Mouse (Mus musculus): ENCODE measurements around the gene Rims4. TPM values are rescaled to one million over a fixed set of nuclear protein-coding genes. Genes with fewer than 3 reads are reported as not detected.

Rims4 gene
- polyA plus RNA-seq, 1 experiment from 2014 or later: 0.22 TPM

GRCm38 (mm10) chr2:163904323-163904722 lies 14.2 kb downstream of the Rims4 start:
- Histone ChIP-seq H3K4me1 (replicated peaks; ENCODE audit: control insufficient read depth, insufficient read depth) (no peaks in the 10 kb centered on the region), H3K9ac (ENCODE audit: low read length) (no peak overlapping the region), H3K27me3 (ENCODE audit: control insufficient read depth, insufficient read depth, low read length) (no peaks in the 10 kb centered on the region), H3K4me2 (replicated peaks; ENCODE audit: low read depth) (no peak overlapping the region), H3K4me3 (ENCODE audit: low read depth, low read length) (no peak overlapping the region), H3K9me3 (ENCODE audit: control insufficient read depth, low read length) (no peaks in the 10 kb centered on the region), H3K36me3 (ENCODE audit: control insufficient read depth, insufficient read depth, low read length) (no peaks in the 10 kb centered on the region), H3K27ac (replicated peaks) (no peak overlapping the region)
- no peak for DNase-seq (ENCODE audit: low spot score)
- 87% methylated on average over 4 of the region's 4 CpGs for WGBS
- ATAC-seq (ENCODE audit: low FRiP score, low TSS enrichment): no peak
- TF ChIP-seq CTCF (IDR thresholded peaks at IDR 0.05; ENCODE audit: low read depth) (no peak), EP300 (optimal IDR thresholded peaks at IDR 0.05) (no peak)

GRCm38 (mm10) chr2:163903461-163903860 lies 15.0 kb downstream of the Rims4 start:
- no peaks in the 10 kb centered on the region for H3K36me3 ChIP-seq (ENCODE audit: control insufficient read depth, insufficient read depth, low read length)
- WGBS: 52% methylated on average over 11 of the region's 11 CpGs
- H3K4me1 ChIP-seq (replicated peaks; ENCODE audit: control insufficient read depth, insufficient read depth): no peaks in the 10 kb centered on the region
- DNase-seq (ENCODE audit: low spot score) (peak; percentile 18), ATAC-seq (ENCODE audit: low FRiP score, low TSS enrichment) (no peak)
- no peak overlapping the region for H3K27ac ChIP-seq (replicated peaks)
- H3K27me3 ChIP-seq (ENCODE audit: control insufficient read depth, insufficient read depth, low read length): no peaks in the 10 kb centered on the region
- TF ChIP-seq EP300 (optimal IDR thresholded peaks at IDR 0.05) (no peak), CTCF (IDR thresholded peaks at IDR 0.05; ENCODE audit: low read depth) (no peak)
- H3K4me2 ChIP-seq (replicated peaks; ENCODE audit: low read depth): no peak overlapping the region
- no peaks in the 10 kb centered on the region for H3K9me3 ChIP-seq (ENCODE audit: control insufficient read depth, low read length)
- no peak overlapping the region for H3K9ac ChIP-seq (ENCODE audit: low read length)
- H3K4me3 ChIP-seq (ENCODE audit: low read depth, low read length): no peak overlapping the region

GRCm38 (mm10) chr2:163902448-163902847 lies 16.0 kb downstream of the Rims4 start:
- H3K9me3 ChIP-seq (ENCODE audit: control insufficient read depth, low read length): no peaks in the 10 kb centered on the region
- H3K4me2 ChIP-seq (replicated peaks; ENCODE audit: low read depth): no peak overlapping the region
- no peaks in the 10 kb centered on the region for H3K27me3 ChIP-seq (ENCODE audit: control insufficient read depth, insufficient read depth, low read length)
- WGBS: 46% methylated on average over 4 of the region's 4 CpGs
- H3K36me3 ChIP-seq (ENCODE audit: control insufficient read depth, insufficient read depth, low read length): no peaks in the 10 kb centered on the region
- DNase-seq (ENCODE audit: low spot score) (no peak), ATAC-seq (ENCODE audit: low FRiP score, low TSS enrichment) (no peak)
- no peak overlapping the region for H3K4me3 ChIP-seq (ENCODE audit: low read depth, low read length)
- TF ChIP-seq EP300 (optimal IDR thresholded peaks at IDR 0.05) (no peak), CTCF (IDR thresholded peaks at IDR 0.05; ENCODE audit: low read depth) (no peak)
- H3K27ac ChIP-seq (replicated peaks): no peak overlapping the region
- no peak overlapping the region for H3K9ac ChIP-seq (ENCODE audit: low read length)
- no peaks in the 10 kb centered on the region for H3K4me1 ChIP-seq (replicated peaks; ENCODE audit: control insufficient read depth, insufficient read depth)

GRCm38 (mm10) chr2:163901043-163901442 lies 17.4 kb downstream of the Rims4 start:
- TF ChIP-seq EP300 (optimal IDR thresholded peaks at IDR 0.05) (no peak), CTCF (IDR thresholded peaks at IDR 0.05; ENCODE audit: low read depth) (no peak)
- 66% methylated on average over 7 of the region's 7 CpGs for WGBS
- Histone ChIP-seq H3K9me3 (ENCODE audit: control insufficient read depth, low read length) (no peaks in the 10 kb centered on the region), H3K4me2 (replicated peaks; ENCODE audit: low read depth) (no peak overlapping the region), H3K27me3 (ENCODE audit: control insufficient read depth, insufficient read depth, low read length) (no peaks in the 10 kb centered on the region), H3K36me3 (ENCODE audit: control insufficient read depth, insufficient read depth, low read length) (no peaks in the 10 kb centered on the region), H3K4me1 (replicated peaks; ENCODE audit: control insufficient read depth, insufficient read depth) (no peaks in the 10 kb centered on the region), H3K4me3 (ENCODE audit: low read depth, low read length) (no peak overlapping the region), H3K27ac (replicated peaks) (no peak overlapping the region), H3K9ac (ENCODE audit: low read length) (no peak overlapping the region)
- ATAC-seq (ENCODE audit: low FRiP score, low TSS enrichment) (no peak), DNase-seq (ENCODE audit: low spot score) (no peak)

GRCm38 (mm10) chr2:163899910-163900411 lies 18.5 kb downstream of the Rims4 start:
- H3K9me3 ChIP-seq (ENCODE audit: control insufficient read depth, low read length): no peaks in the 10 kb centered on the region
- no peak overlapping the region for H3K27ac ChIP-seq (replicated peaks)
- ATAC-seq (ENCODE audit: low FRiP score, low TSS enrichment) (no peak), DNase-seq (ENCODE audit: low spot score) (no peak)
- H3K27me3 ChIP-seq (ENCODE audit: control insufficient read depth, insufficient read depth, low read length): no peaks in the 10 kb centered on the region
- H3K4me2 ChIP-seq (replicated peaks; ENCODE audit: low read depth): no peak overlapping the region
- no peaks in the 10 kb centered on the region for H3K4me1 ChIP-seq (replicated peaks; ENCODE audit: control insufficient read depth, insufficient read depth)
- H3K4me3 ChIP-seq (ENCODE audit: low read depth, low read length): no peak overlapping the region
- no peaks in the 10 kb centered on the region for H3K36me3 ChIP-seq (ENCODE audit: control insufficient read depth, insufficient read depth, low read length)
- H3K9ac ChIP-seq (ENCODE audit: low read length): no peak overlapping the region
- TF ChIP-seq EP300 (optimal IDR thresholded peaks at IDR 0.05) (no peak), CTCF (IDR thresholded peaks at IDR 0.05; ENCODE audit: low read depth) (no peak)
- 35% methylated on average over 14 of the region's 14 CpGs for WGBS

- Histone ChIP-seq H3K27me3 (ENCODE audit: control insufficient read depth, insufficient read depth, low read length) (no peaks in the 10 kb centered on the region), H3K9me3 (ENCODE audit: control insufficient read depth, low read length) (no peaks in the 10 kb centered on the region), H3K27ac (replicated peaks) (no peak overlapping the region), H3K9ac (ENCODE audit: low read length) (no peak overlapping the region), H3K4me1 (replicated peaks; ENCODE audit: control insufficient read depth, insufficient read depth) (no peaks in the 10 kb centered on the region), H3K4me2 (replicated peaks; ENCODE audit: low read depth) (no peak overlapping the region), H3K36me3 (ENCODE audit: control insufficient read depth, insufficient read depth, low read length) (no peaks in the 10 kb centered on the region), H3K4me3 (ENCODE audit: low read depth, low read length) (no peak overlapping the region)
- no peak for TF ChIP-seq CTCF (IDR thresholded peaks at IDR 0.05; ENCODE audit: low read depth)
- TF ChIP-seq EP300 (optimal IDR thresholded peaks at IDR 0.05): no peak
- 70% methylated on average over 7 of the region's 7 CpGs for WGBS
- no peak for ATAC-seq (ENCODE audit: low FRiP score, low TSS enrichment)
- DNase-seq (ENCODE audit: low spot score): no peak
These were observed 20.4 kb downstream of the Rims4 start for GRCm38 (mm10) chr2:163897988-163898535.
